Mouse (Mus musculus): ENCODE results near the gene Mknk1.

Gene Mknk1

DNA sequence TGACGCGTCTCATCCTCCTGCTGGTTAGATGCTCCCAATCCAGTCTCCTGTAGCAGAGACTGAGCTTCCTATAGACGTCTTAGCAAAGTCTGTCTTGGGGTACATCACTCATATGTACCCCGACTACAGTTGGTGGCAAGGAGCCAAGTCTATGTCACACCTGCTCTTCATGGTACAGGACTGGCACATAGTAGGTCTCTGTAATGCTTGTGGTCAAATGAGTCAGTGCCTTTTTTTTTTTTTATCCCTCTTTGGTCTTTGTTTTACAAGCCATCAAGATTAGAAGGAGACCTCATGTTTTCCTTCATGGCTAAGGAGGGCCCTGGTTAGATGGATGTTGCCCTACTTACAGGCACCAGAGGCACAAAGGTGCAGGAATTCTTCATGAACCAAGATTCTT, 1.8 kb downstream of the Mknk1 start:
- in situ Hi-C loops (cut with MboI; ENCODE audit: low sequenced_read_pairs): no loop called here

DNA sequence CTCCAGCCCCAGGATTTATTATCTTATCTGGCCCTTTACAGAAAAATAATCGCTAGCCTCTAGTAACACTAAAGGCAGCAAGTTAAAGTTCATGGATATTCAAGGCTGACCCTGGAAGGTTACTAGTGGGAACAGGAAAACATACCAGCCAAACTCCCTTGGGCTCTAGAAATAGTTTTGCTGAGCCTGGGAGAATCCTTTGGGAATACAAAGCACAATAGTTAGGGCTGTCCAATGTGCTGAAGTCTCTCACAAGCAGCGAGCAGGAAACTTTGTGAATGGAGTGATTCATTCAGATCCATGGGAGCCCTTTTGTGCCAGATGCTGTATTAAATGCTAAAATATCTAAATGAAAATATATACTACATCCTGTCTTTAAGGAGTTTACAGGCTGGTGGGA, 7.7 kb downstream of the Mknk1 start:
- in situ Hi-C loops (cut with MboI; ENCODE audit: low sequenced_read_pairs): no loop called here

GRCm38 (mm10) chr4:115847377-115847776, 8.4 kb downstream of the Mknk1 start:
- in situ Hi-C loops (cut with MboI; ENCODE audit: low sequenced_read_pairs): no loop called here

GRCm38 (mm10) chr4:115848083-115848482, 9.1 kb downstream of the Mknk1 start:
- in situ Hi-C loops (cut with MboI; ENCODE audit: low sequenced_read_pairs): no loop called here

DNA sequence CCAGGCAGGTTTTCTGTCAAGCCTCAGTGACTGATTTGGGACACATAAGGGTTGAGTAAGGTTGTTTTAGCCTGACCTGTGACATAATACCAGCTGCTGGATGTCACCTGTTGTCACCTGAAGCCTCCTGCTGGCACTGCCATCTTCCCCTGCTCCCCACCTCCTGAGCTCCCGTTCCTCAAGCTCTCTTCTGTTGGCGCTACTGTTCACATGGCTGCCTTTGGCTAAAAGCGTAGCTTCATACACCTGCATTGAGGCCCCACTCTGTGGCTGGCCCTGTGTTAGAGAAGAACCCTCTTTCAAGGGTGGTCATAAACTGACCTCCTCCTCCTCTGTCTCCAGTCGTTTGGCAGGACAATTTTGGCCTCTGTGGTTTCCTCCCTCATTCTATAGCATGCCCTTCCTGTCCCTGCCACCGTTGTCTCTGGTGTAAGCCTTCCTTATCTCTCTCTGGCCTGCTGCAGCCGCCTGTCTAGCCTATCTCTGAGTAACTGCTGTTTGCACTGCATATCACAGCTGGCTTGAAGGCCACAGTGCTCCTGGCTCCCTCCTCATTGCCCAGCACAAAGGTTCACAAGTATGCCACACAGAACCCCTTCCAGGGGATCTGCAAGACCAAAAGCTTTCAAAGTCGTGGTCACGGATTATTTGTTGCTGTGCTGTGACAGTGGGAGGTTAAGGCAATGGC, 10.1 kb downstream of the Mknk1 start:
- in situ Hi-C loops (cut with MboI; ENCODE audit: low sequenced_read_pairs): no loop called here

DNA sequence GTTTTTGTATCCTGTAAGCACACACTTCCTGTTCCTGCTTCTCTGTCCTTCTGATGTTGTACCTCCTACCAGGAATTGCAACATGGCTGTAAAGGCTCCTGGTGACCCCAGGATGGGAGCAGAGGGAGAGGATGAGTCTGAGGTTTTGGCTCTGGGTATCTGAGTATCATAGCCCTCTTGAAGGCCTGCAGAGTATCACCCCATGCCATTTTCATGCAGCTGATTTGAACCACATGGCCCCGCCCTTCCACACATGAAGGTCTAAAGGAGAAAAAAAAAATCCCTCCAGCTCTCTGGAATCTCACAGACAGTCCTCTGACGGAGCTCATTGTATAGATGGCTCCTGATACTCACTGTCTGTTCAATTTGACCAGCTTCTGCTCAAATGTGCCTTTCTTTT, 11.1 kb downstream of the Mknk1 start:
- in situ Hi-C loops (cut with MboI; ENCODE audit: low sequenced_read_pairs): no loop called here

DNA sequence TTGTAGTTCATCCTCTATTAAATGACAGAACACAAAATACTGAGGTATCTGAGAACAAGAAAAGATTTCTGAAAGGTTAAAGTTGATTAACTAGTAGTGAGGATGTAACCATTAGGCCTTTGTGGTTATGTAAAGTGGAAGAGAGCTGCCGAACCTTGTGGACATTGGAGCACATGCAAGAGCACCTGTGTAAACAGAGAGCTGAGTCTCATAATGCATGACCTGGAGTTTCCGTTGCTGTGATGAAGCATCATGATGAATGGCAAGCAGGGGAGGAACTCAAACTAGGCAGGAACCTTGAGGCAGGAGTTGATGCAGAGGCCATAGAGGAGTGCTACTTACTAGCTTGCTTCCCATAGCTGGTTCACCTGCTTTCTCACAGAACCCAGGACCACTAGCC, 11.6 kb downstream of the Mknk1 start:
- in situ Hi-C loops (cut with MboI; ENCODE audit: low sequenced_read_pairs): no loop called here

GRCm38 (mm10) chr4:115851569-115851968, 12.6 kb downstream of the Mknk1 start:
- in situ Hi-C loops (cut with MboI; ENCODE audit: low sequenced_read_pairs): no loop called here

GRCm38 (mm10) chr4:115855100-115855499, 16.1 kb downstream of the Mknk1 start:
- in situ Hi-C loops (cut with MboI; ENCODE audit: low sequenced_read_pairs): no loop called here

GRCm38 (mm10) chr4:115855609-115856008, 16.6 kb downstream of the Mknk1 start:
- in situ Hi-C loops (cut with MboI; ENCODE audit: low sequenced_read_pairs): no loop called here

- in situ Hi-C loops (cut with MboI; ENCODE audit: low sequenced_read_pairs): no loop called here
Measured at GRCm38 (mm10) chr4:115856282-115856681, 17.3 kb downstream of the Mknk1 start.

DNA sequence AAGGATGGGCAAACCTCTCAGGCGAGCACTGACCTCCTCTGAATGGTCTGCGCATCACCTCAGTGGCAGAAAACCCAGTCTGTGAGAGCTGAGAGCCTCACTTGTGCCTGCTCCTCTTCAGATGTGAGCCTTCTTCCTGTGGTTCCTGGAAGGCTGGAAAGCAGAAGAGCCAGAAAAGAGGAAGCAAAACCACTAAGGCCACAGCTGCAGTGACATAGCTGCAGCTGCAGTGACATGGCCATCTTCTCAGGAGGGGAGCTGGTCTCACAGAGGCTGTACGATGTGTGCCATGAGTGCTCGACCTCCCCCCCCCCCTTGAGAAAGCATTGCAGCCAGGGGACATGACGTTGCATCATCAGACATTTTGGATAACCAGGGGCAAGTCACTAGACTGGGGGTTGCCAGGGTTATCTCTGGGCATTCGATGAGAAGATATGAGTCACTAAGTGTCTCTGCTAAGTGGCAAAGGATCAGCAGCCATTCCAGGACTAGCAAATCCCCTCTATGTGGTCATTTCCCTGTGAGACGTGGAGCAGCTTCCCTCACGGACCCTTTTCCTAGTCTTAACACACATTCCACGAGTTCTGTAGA, 18.4 kb downstream of the Mknk1 start:
- in situ Hi-C loops (cut with MboI; ENCODE audit: low sequenced_read_pairs): no loop called here

DNA sequence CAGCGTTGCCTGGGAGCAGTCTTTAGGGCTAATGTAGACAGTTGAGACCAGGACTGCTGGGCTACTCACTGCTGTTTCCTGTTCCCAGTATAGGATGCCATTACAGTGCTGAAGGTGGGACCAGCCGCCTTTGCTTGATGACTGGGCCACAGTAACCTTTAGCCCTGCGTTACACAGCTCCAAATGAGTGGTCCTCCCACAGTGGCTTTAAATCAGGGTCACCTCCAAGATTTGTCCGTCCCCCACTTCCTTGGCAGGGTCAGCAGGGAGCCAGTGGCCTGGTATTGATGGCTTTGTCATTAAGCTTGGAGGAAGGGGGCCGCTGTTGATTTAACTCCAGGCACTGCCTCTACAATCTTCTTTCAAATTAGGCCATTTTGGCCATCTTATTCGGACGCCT, 24.4 kb downstream of the Mknk1 start:
- in situ Hi-C loops (cut with MboI; ENCODE audit: low sequenced_read_pairs): no loop called here

- in situ Hi-C loops (cut with MboI; ENCODE audit: low sequenced_read_pairs): no loop called here
Measured at GRCm38 (mm10) chr4:115863880-115864279, 24.9 kb downstream of the Mknk1 start.

GRCm38 (mm10) chr4:115869512-115870210, 30.7 kb downstream of the Mknk1 start:
- in situ Hi-C loops (cut with MboI; ENCODE audit: low sequenced_read_pairs): no loop called here

GRCm38 (mm10) chr4:115873231-115873630, 34.2 kb downstream of the Mknk1 start:
- in situ Hi-C loops (cut with MboI; ENCODE audit: low sequenced_read_pairs): no loop called here

DNA sequence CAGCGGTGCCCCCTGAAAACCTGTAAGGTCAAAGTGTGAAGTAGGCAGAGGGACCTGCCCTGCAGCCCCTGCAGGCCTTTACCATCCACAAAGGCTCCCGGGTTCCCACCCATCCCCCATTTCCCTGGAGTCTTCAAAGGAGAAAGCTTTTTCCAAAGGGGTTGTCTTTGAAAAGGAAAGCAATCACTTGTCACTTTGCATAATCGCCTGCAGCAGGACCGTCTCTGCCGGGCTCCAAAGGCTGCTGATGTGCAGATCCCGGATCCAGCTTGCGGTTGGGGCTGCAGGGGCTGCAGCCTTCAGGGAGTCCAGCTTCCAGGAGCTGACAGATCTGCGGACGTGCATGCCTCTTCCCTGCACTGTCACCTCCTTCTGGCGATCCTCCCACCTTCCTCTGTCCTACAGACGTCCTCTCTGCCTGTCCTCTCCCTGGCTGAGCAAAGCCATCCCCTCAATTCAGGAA, 39.2 kb downstream of the Mknk1 start:
- in situ Hi-C loops (cut with MboI; ENCODE audit: low sequenced_read_pairs): no loop called here

DNA sequence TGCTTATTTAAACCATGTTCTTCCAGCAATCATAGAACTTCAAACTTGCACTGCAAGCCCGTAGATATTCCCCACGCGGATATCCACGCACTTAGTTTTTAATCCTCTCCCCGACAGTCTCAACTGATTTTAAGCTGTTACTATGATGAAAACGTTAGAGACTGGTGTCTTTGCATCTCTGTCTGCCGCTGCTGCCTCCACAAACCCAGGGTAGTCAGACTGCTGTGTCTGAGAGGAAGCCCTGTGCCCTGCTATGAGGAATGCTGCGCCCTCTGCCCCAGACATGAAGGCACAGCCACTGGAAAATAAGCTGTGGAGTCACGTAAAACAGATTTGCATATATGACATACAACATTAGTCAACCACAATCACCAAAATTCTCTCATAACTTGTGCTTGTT, 39.8 kb downstream of the Mknk1 start:
- in situ Hi-C loops (cut with MboI; ENCODE audit: low sequenced_read_pairs): no loop called here

GRCm38 (mm10) chr4:115881183-115881582, 42.2 kb downstream of the Mknk1 start:
- in situ Hi-C loops (cut with MboI; ENCODE audit: low sequenced_read_pairs): no loop called here

DNA sequence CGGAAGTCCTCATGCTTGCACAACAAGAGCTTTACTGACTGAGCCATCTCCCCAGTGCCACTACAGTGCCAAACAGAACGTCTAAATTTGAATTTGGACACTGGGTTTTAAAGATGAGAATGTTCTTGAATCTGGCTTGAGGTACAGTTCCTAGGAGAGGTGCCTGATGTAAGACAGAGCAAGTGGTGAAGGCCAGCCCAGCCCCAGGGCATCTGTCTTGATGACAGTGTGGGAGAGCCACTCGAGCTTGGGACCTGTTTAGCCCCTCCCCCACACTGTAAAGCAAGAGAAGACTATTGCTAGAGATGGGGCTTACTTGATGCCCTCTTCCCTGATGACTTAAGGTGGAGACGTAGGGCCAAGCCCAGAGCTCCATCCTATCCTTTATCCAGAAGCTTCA, 43.2 kb downstream of the Mknk1 start:
- in situ Hi-C loops (cut with MboI; ENCODE audit: low sequenced_read_pairs): no loop called here

GRCm38 (mm10) chr4:115884022-115884421, 45.0 kb downstream of the Mknk1 start, which contains the start of gene Kncn:
Gene Kncn, plus strand, starts transcription at chr4:115884400.
- in situ Hi-C loops (cut with MboI; ENCODE audit: low sequenced_read_pairs): no loop called here

DNA sequence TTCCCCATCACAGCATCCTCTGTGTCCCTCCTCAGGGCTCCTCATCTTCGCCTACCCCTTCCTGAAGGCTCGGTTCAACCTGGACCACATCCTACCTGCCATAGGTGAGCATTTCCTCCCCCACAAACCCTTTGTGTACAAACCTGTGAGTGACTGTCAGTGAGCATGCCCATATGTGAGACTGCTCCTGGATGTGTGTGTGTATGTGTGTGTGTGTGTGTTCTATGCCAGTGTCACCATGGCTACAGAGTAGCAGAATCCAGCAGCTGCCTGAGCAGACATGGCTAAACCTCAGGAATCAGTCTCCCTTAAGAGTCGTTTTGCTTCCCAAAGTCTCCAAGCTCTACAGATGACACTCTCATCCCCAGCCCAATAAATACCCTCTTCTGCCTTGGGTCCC, 46.8 kb downstream of the Mknk1 start:
- in situ Hi-C loops (cut with MboI; ENCODE audit: low sequenced_read_pairs): no loop called here

Data from CH12F3 (cell line).